Mouse (Mus musculus): ENCODE measurements around the gene Noxo1. TPM values are rescaled to one million over a fixed set of nuclear protein-coding genes. Genes with fewer than 3 reads are reported as not detected.

The Noxo1 gene
- total and polyA plus RNA-seq, 3 experiments, result 2.8 to 6.4 (median 4.9) TPM

DNA sequence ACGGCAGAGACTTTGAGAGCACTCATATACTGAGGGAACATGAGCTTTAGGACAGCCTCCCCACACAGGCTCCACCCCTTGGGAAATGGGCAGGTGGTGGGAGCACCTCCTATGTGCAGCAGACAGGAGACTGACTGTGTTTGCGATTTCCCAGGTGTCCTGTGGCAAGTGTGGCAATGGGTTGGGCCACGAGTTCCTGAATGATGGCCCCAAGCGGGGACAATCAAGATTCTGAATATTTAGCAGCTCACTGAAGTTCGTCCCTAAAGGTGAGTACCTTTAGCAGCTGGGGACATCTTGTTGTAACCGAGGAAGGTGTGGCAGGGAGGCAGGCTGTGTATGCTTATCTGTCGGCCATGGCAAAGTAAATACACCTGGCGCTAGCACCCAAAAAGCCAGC lies 43.9 kb downstream of the Noxo1 start:
- no peak for DNase-seq

- DNase-seq, result peak; percentile 72
Measured at GRCm38 (mm10) chr17:24742307-24742706, 46.3 kb downstream of the Noxo1 start.

GRCm38 (mm10) chr17:24743896-24744295 lies 47.9 kb downstream of the Noxo1 start:
- no peak for DNase-seq

DNA sequence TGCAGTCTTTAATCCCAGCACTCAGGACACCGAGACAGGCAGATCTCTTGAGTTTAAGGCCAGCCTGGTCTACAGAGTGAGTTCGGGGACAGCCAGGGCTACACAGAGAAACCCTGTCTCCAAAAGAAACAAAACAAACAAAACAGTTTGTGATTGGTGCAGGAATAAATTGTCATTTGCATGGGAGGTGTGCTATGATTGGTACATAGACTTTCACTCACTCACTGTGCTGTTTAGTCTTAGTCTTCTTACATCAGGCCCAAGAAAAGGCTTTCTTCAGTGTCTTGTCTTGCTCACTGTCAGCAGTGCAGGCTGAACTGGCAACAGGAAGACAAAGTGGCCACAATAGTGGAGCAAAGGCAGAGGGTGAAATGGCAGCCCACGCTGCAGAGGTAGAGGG lies 48.3 kb downstream of the Noxo1 start:
- DNase-seq, result no peak

- DNase-seq, result peak; percentile 79
Measured at GRCm38 (mm10) chr17:24745526-24746497, 49.8 kb downstream of the Noxo1 start.

- DNase-seq, result no peak
Measured at GRCm38 (mm10) chr17:24746986-24747385, 51.0 kb downstream of the Noxo1 start.

Other genes with a start within 250 kb of the Noxo1 start
Only the 30 nearest of the 32 such genes appear.
- gene Pgp, start 225.8 kb upstream of the Noxo1 start, total RNA-seq (2021), result 100 to 1,000 TPM in 1 of 2 experiments, 10 to 100 TPM in 1; 65.0 to 104 TPM
- 254 TPM in 2 replicates for gene Pgp, start 225.8 kb upstream of the Noxo1 start, polyA plus RNA-seq (2012; rRNA removed)
- gene Bricd5, start 222.3 kb upstream of the Noxo1 start, total RNA-seq (2021), result under 1 TPM; 0.38 to 0.69 TPM
- gene Bricd5, start 222.3 kb upstream of the Noxo1 start, polyA plus RNA-seq (2012; rRNA removed), result 0.57 and 0.67 TPM in 2 replicates
- 10 to 100 TPM; 25.6 to 26.0 TPM for gene Mlst8, start 217.2 kb upstream of the Noxo1 start, total RNA-seq (2021)
- gene Mlst8, start 217.2 kb upstream of the Noxo1 start, polyA plus RNA-seq (2012; rRNA removed), result 44.5 and 61.7 TPM in 2 replicates
- gene Caskin1, start 207.6 kb upstream of the Noxo1 start, total RNA-seq (2021), result 10 to 100 TPM; 19.4 to 28.7 TPM
- 47.0 and 47.7 TPM in 2 replicates for gene Caskin1, start 207.6 kb upstream of the Noxo1 start, polyA plus RNA-seq (2012; rRNA removed)
- gene Traf7, start 168.3 kb upstream of the Noxo1 start, total RNA-seq (2021), result 100 to 1,000 TPM in 1 of 2 experiments, 10 to 100 TPM in 1; 91.4 to 105 TPM
- 152 and 167 TPM in 2 replicates for gene Traf7, start 168.3 kb upstream of the Noxo1 start, polyA plus RNA-seq (2012; rRNA removed)
- 1 to 10 TPM in 1 of 2 experiments, under 1 TPM in 1; 0.98 to 1.8 TPM for gene Rab26, start 162.0 kb upstream of the Noxo1 start, total RNA-seq (2021)
- 0.65 and 1.1 TPM in 2 replicates for gene Rab26, start 162.0 kb upstream of the Noxo1 start, polyA plus RNA-seq (2012; rRNA removed)
- gene Pkd1, start 146.4 kb upstream of the Noxo1 start, total RNA-seq (2021), result 10 to 100 TPM; 34.3 to 40.5 TPM
- 73.2 and 73.3 TPM in 2 replicates for gene Pkd1, start 146.4 kb upstream of the Noxo1 start, polyA plus RNA-seq (2012; rRNA removed)
- gene Tsc2, start 63.6 kb upstream of the Noxo1 start, total RNA-seq (2021), result 100 to 1,000 TPM in 1 of 2 experiments, 10 to 100 TPM in 1; 83.5 to 110 TPM
- gene Tsc2, start 63.6 kb upstream of the Noxo1 start, polyA plus RNA-seq (2012; rRNA removed), result 160 and 180 TPM in 2 replicates
- gene Nthl1, start 63.6 kb upstream of the Noxo1 start, total RNA-seq (2021), result 10 to 100 TPM in 1 of 2 experiments, 1 to 10 TPM in 1; 4.8 to 10.1 TPM
- gene Nthl1, start 63.6 kb upstream of the Noxo1 start, polyA plus RNA-seq (2012; rRNA removed), result 9.4 and 13.8 TPM in 2 replicates
- 10 to 100 TPM; 51.8 to 76.0 TPM for gene Slc9a3r2, start 45.9 kb upstream of the Noxo1 start, total RNA-seq (2021)
- 120 and 150 TPM in 2 replicates for gene Slc9a3r2, start 45.9 kb upstream of the Noxo1 start, polyA plus RNA-seq (2012; rRNA removed)
- gene Npw, start 37.8 kb upstream of the Noxo1 start, total RNA-seq (2021), result not detected
- 0.60 and 2.4 TPM in 2 replicates for gene Npw, start 37.8 kb upstream of the Noxo1 start, polyA plus RNA-seq (2012; rRNA removed)
- 10 to 100 TPM; 40.8 to 51.3 TPM for gene Zfp598, start 26.5 kb upstream of the Noxo1 start, total RNA-seq (2021)
- gene Zfp598, start 26.5 kb upstream of the Noxo1 start, polyA plus RNA-seq (2012; rRNA removed), result 86.0 and 99.0 TPM in 2 replicates
- 1 to 10 TPM; 2.0 to 2.4 TPM for gene Syngr3, start 6.3 kb upstream of the Noxo1 start, total RNA-seq (2021)
- 2.1 and 5.3 TPM in 2 replicates for gene Syngr3, start 6.3 kb upstream of the Noxo1 start, polyA plus RNA-seq (2012; rRNA removed)
- gene Gfer, start 78 bp upstream of the Noxo1 start, total RNA-seq (2021), result 10 to 100 TPM; 37.7 to 41.6 TPM
- gene Gfer, start 78 bp upstream of the Noxo1 start, polyA plus RNA-seq (2012; rRNA removed), result 40.7 and 43.1 TPM in 2 replicates
- gene Tbl3, start 11.4 kb downstream of the Noxo1 start, total RNA-seq (2021), result 10 to 100 TPM; 27.9 to 41.1 TPM
- gene Tbl3, start 11.4 kb downstream of the Noxo1 start, polyA plus RNA-seq (2012; rRNA removed), result 49.0 and 63.2 TPM in 2 replicates
- gene Rnf151, start 21.8 kb downstream of the Noxo1 start, total RNA-seq (2021), result not detected
- gene Rnf151, start 21.8 kb downstream of the Noxo1 start, polyA plus RNA-seq (2012; rRNA removed), result 0.25 and 0.61 TPM in 2 replicates
- gene Rps2, start 21.9 kb downstream of the Noxo1 start, total RNA-seq (2021), result 100 to 1,000 TPM; 718 to 903 TPM
- gene Rps2, start 21.9 kb downstream of the Noxo1 start, polyA plus RNA-seq (2012; rRNA removed), result 2,302 and 2,907 TPM in 2 replicates
- 100 to 1,000 TPM; 242 to 306 TPM for gene Ndufb10, start 28.2 kb downstream of the Noxo1 start, total RNA-seq (2021)
- 277 and 298 TPM in 2 replicates for gene Ndufb10, start 28.2 kb downstream of the Noxo1 start, polyA plus RNA-seq (2012; rRNA removed)
- gene Rpl3l, start 31.6 kb downstream of the Noxo1 start, total RNA-seq (2021), result under 1 TPM in 1 of 2 experiments, not detected in 1; 0.28 TPM
- 0.17 TPM in 1 of 2 replicates, not detected in the other for gene Rpl3l, start 31.6 kb downstream of the Noxo1 start, polyA plus RNA-seq (2012; rRNA removed)
- gene Msrb1, start 40.4 kb downstream of the Noxo1 start, total RNA-seq (2021), result 100 to 1,000 TPM in 1 of 2 experiments, 10 to 100 TPM in 1; 95.7 to 101 TPM
- 108 and 118 TPM in 2 replicates for gene Msrb1, start 40.4 kb downstream of the Noxo1 start, polyA plus RNA-seq (2012; rRNA removed)
- gene Hs3st6, start 56.8 kb downstream of the Noxo1 start, total RNA-seq (2021), result 1 to 10 TPM; 1.8 to 1.9 TPM
- gene Hs3st6, start 56.8 kb downstream of the Noxo1 start, polyA plus RNA-seq (2012; rRNA removed), result 7.5 TPM in 2 replicates
- 1 to 10 TPM in 1 of 2 experiments, under 1 TPM in 1; 0.86 to 1.5 TPM for gene Meiob, start 108.1 kb downstream of the Noxo1 start, total RNA-seq (2021)
- gene Meiob, start 108.1 kb downstream of the Noxo1 start, polyA plus RNA-seq (2012; rRNA removed), result not detected in 2 replicates
- 100 to 1,000 TPM; 102 to 123 TPM for gene Hagh, start 143.9 kb downstream of the Noxo1 start, total RNA-seq (2021)
- 115 and 137 TPM in 2 replicates for gene Hagh, start 143.9 kb downstream of the Noxo1 start, polyA plus RNA-seq (2012; rRNA removed)
- 10 to 100 TPM; 25.4 to 43.4 TPM for gene Fahd1, start 154.1 kb downstream of the Noxo1 start, total RNA-seq (2021)
- 11.7 and 16.6 TPM in 2 replicates for gene Fahd1, start 154.1 kb downstream of the Noxo1 start, polyA plus RNA-seq (2012; rRNA removed)
- gene Igfals, start 169.8 kb downstream of the Noxo1 start, total RNA-seq (2021), result 1 to 10 TPM; 5.5 to 6.7 TPM
- gene Igfals, start 169.8 kb downstream of the Noxo1 start, polyA plus RNA-seq (2012; rRNA removed), result 11.2 and 18.5 TPM in 2 replicates
- gene Nubp2, start 190.1 kb downstream of the Noxo1 start, total RNA-seq (2021), result 10 to 100 TPM; 53.1 to 56.6 TPM
- 38.5 and 55.9 TPM in 2 replicates for gene Nubp2, start 190.1 kb downstream of the Noxo1 start, polyA plus RNA-seq (2012; rRNA removed)
- 10 to 100 TPM; 30.8 to 33.1 TPM for gene Spsb3, start 190.4 kb downstream of the Noxo1 start, total RNA-seq (2021)
- 144 and 179 TPM in 2 replicates for gene Spsb3, start 190.4 kb downstream of the Noxo1 start, polyA plus RNA-seq (2012; rRNA removed)
- 10 to 100 TPM; 39.9 to 48.0 TPM for gene Eme2, start 198.9 kb downstream of the Noxo1 start, total RNA-seq (2021)
- 58.3 and 58.4 TPM in 2 replicates for gene Eme2, start 198.9 kb downstream of the Noxo1 start, polyA plus RNA-seq (2012; rRNA removed)
- gene Mrps34, start 198.9 kb downstream of the Noxo1 start, total RNA-seq (2021), result 100 to 1,000 TPM; 130 to 150 TPM
- gene Mrps34, start 198.9 kb downstream of the Noxo1 start, polyA plus RNA-seq (2012; rRNA removed), result 547 and 570 TPM in 2 replicates
- 10 to 100 TPM; 70.1 to 73.7 TPM for gene Nme3, start 200.3 kb downstream of the Noxo1 start, total RNA-seq (2021)
- gene Nme3, start 200.3 kb downstream of the Noxo1 start, polyA plus RNA-seq (2012; rRNA removed), result 116 and 124 TPM in 2 replicates

All from adrenal gland, adult 2 months (tissue).